Mouse (Mus musculus): ENCODE data around the gene E130311K13Rik. TPM values are rescaled to one million over a fixed set of nuclear protein-coding genes. Genes with fewer than 3 reads are reported as not detected.

The E130311K13Rik gene
- 4.1 TPM for total RNA-seq (2023)

GRCm38 (mm10) chr3:63928878-63929859 is at the start of gene E130311K13Rik:
Gene E130311K13Rik, minus strand, starts transcription at chr3:63929472.

DNA sequence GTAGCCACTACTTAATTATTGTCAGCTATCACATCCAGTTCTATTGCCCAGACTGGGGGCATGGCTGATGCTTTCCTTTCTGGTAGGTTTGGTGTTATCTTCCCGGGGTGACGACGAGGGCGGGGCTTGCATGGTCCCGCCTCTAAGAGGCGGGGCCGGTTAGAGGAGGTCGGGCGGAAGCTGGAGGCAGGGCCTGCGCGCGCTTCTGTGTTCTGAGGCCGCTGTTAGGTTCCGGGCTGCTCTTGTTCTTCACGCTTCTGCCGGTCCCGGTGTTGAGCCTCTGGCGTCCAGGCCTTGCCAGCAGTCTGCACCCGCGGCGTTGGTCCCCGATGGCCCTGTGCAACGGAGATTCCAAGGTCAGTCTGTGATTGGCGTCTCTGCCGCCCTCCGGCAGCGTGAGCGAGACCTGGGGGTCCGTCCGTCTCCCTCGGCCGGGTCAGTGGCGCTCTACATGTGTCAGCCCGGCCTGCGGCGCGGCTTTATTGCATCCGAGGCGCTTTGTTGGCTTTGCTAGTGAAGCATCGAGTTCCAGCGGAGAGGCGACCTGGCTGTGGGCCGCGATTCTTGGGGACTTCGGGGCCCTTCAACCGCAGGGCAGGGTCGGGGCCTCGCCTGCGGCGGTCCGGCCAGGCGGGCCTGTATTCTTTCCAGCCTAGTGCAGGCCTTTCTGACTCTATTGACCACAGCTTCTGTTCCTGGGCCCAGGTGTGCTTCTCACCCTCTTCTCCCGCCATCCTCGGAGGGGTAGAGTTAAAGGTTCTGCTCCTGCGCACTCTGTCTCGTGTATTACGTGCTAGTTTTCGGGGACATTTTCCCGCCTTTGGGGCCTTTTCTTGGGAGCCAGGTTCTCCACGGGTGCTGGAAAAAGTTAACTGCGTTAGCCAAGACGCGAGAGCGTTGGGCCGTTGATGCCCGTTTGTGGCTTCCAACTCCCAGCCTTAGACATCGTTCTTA is 47.0 kb upstream of the E130311K13Rik start, which contains the start of gene Gmps:
Gene Gmps (plus strand): TSS at position 152 of the 954 bp plus-strand sequence.

DNA sequence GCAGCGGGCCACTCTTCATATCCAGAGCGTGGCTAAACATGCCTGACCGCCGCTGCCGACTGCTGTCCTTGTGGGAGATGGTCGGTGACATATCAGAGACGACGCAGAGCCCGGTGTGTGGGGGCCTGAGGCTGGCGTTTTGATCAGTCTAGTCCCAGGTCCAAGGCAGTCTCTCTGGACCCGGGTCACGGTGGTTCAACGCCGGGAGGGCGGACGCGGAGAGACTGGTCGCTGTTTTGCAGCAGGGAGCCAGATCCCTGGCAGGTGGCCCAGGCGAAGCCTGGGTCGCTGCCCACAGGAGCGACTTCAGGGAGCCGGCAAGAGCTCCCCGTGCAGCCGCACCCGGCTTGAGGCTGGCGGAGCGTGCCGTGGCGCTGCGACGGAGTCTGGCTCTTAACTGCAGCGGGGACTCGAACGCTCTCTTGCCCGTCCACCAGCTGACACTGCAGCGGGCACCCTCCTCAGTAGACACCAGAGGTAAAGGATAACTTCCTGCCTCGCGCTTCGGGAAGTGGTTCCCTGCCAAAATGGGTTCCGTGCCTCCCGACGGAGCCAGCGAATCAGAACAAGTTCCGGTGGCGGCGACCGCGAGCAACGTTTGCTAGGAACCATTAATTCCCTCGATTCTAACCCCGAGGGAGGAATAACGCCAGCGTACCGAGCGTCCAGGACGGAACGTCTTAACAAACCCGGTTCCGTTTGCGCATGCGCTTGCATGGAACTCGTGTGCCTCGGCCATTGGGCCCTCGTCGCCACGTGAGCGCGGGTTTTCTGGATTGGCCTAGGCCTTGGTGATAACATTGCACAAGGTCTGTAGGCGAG is 35.0 kb upstream of the E130311K13Rik start, which contains the start of gene Slc33a1:
Gene Slc33a1 (minus strand): TSS at position 669 of the 822 bp plus-strand sequence.

GRCm38 (mm10) chr3:63899309-63899695 is 30.0 kb downstream of the E130311K13Rik start, which contains the start of gene Plch1:
Gene Plch1, minus strand, starts transcription at chr3:63899472.

Other genes with a start within 250 kb of the E130311K13Rik start
- gene Plch1, start 30.0 kb downstream of the E130311K13Rik start, total RNA-seq (2023): 3.6 TPM
- 11.6 TPM for gene Slc33a1, start 35.3 kb upstream of the E130311K13Rik start, total RNA-seq (2023)
- 17.0 TPM for gene Gmps, start 46.6 kb upstream of the E130311K13Rik start, total RNA-seq (2023)
- gene Vmn2r1, start 152.1 kb upstream of the E130311K13Rik start, total RNA-seq (2023): not detected
- gene Vmn2r2, start 212.5 kb upstream of the E130311K13Rik start, total RNA-seq (2023): not detected

Measured in CD4-positive naive resting alpha-beta T cell, adult 57 days (primary cell).